Mouse (Mus musculus) CD4-positive naive resting alpha-beta T cell, adult 57 days (primary cell): Measurements from ENCODE around the gene Pnpla8. TPM values are rescaled to one million over a fixed set of nuclear protein-coding genes. Genes with fewer than 3 reads are reported as not detected.

Source experiments
- total RNA-seq: library from RNA; stranded (reverse); gene quantifications from one replicate; pipeline ENCODE4 v1.2.4, GENCODE M21; 2023

The Pnpla8 gene
- 52.8 TPM for total RNA-seq

DNA sequence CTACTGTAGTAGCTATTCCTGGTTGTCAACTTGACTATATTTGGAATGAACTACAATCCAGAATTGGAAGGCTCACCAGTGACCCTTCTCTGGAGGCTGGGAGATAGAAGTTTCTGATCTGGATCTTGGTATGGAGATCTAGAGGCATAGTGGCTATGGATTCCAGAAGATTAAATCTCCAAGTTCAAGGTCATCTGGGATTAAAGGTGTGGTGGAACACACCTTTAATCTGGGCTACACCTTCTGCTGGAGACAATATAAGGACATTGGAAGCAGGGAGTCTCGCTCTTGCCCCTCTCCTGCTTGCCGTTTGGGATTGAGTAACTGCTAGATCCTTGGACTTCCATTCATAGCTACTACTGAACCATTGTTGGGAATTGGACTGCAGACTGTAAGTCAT, at the start of gene Pnpla8:
Gene Pnpla8, plus strand, starts transcription at position 301 of the 400 bp plus-strand sequence.

DNA sequence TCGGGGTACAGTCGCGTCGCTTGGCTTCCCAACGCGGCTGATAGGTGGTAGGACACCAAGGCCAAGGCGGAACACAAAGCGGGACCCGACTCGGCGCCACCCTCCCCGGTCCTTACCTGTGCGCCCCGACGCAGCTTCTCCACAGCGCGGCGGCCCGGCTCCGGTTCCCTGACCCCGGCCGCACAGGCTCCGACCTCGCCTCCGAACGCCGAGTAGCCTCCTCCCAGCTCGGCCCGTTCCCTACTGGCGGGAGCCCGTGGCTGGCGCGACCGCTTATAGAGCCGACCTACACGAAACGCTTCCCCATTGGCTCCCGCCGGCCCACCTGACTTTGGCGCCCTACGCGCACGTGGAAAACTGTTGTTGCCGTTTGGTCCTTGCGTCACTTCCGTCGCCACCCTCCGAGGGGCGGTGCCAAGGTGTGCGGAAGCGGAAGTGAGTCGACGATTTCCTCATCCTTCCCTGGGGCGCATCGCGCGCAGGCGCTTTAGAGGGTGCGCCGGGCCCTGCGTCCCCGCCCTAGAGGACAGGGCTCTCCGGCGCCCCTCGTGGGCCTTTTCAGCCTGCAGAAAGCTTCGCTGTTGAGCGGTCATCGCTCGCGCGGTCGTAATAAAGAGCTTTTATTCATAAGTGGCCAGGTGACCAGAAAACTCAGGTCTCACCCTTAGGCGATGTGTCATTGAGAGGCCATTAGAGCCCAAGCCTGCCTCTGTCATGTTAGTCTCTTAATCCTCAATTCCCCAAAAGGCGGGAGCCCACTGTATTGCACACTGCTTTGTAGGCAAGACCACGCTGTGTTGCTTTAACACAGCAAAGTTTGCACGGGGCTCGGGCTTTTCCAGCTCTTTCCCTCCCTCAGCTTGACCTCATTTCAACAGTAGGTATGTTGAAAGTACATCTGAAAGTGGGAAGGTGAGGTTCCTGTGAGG, 11.1 kb upstream of the Pnpla8 start, which contains the start of gene Dnajb9:
Gene Dnajb9, minus strand, starts transcription at position 503 of the 929 bp plus-strand sequence.

GRCm38 (mm10) chr12:44328381-44329315, 107.5 kb downstream of the Pnpla8 start, which contains the start of gene Nrcam:
Gene Nrcam, plus strand, starts transcription at chr12:44328885.

Other genes starting within 250 kb of the Pnpla8 start
- gene Dnajb9, start 11.0 kb upstream of the Pnpla8 start, total RNA-seq = 155 TPM
- not detected for gene Nrcam, start 107.5 kb downstream of the Pnpla8 start, total RNA-seq